ENCODE assay signal across 14 mouse cellular contexts in genomic region chr17:84111787-84112370, GRCm38 (mm10).
A peak's percentile ranks its signal among the peaks of the same experiment; 100 is the strongest.
DNase-seq lines count a peak whose midpoint lies in the region; ATAC-seq lines count a peak whose summit lies in the region.
"Had no signal": no experiment of that assay in that cellular context is flagged by ENCODE, and none has a peak within 500 bp of the region (broad histone marks: within the 10 kb centered on the region; RNA-seq: fewer than 3 reads in every experiment).

No protein-coding gene starts in this region.

- H3K27ac ChIP-seq in hindbrain, embryonic 10.5 days, result peak overlapping the region; percentile 80
- H3K27ac ChIP-seq in hindbrain, embryonic 11.5 days (ENCODE audit: low read depth, low read length), result no peak overlapping the region
- peak overlapping the region; percentile 70 for H3K27ac ChIP-seq in midbrain, embryonic 10.5 days (replicated peaks)
- no peak overlapping the region for H3K27ac ChIP-seq in midbrain, embryonic 11.5 days (ENCODE audit: low read depth, low read length)
- peak overlapping the region; percentile 75 for H3K27ac ChIP-seq in limb, embryonic 12.5 days

- no peak overlapping the region for H3K4me2 ChIP-seq in hindbrain, embryonic 11.5 days (replicated peaks; ENCODE audit: low read depth, low read length)
- no peak overlapping the region for H3K4me2 ChIP-seq in midbrain, embryonic 11.5 days
- no peak overlapping the region for H3K4me2 ChIP-seq in limb, embryonic 12.5 days

- peaks cover 31% of the 10 kb centered on the region for H3K4me1 ChIP-seq in hindbrain, embryonic 10.5 days (replicated peaks)
- no peaks in the 10 kb centered on the region; the same call in 1 of the 2 replicates for H3K4me1 ChIP-seq in hindbrain, embryonic 11.5 days (replicated peaks; ENCODE audit: control insufficient read depth, insufficient read depth, low read length)
- H3K4me1 ChIP-seq in midbrain, embryonic 10.5 days, result peaks cover 27% of the 10 kb centered on the region
- no peaks in the 10 kb centered on the region; the same call in 1 of the 2 replicates for H3K4me1 ChIP-seq in midbrain, embryonic 11.5 days (ENCODE audit: control insufficient read depth, insufficient read depth, low read length)
- H3K4me1 ChIP-seq in limb, embryonic 12.5 days (replicated peaks), result peaks cover 24% of the 10 kb centered on the region

- no peaks in the 10 kb centered on the region for H3K36me3 ChIP-seq in hindbrain, embryonic 10.5 days
- H3K36me3 ChIP-seq in hindbrain, embryonic 11.5 days (ENCODE audit: control insufficient read depth, insufficient read depth, low read length), result no peaks in the 10 kb centered on the region
- no peaks in the 10 kb centered on the region for H3K36me3 ChIP-seq in midbrain, embryonic 10.5 days
- H3K36me3 ChIP-seq in midbrain, embryonic 11.5 days (ENCODE audit: control insufficient read depth, insufficient read depth, low read length), result no peaks in the 10 kb centered on the region
- no peaks in the 10 kb centered on the region for H3K36me3 ChIP-seq in limb, embryonic 12.5 days

- H3K4me3 ChIP-seq in hindbrain, embryonic 10.5 days, result no peak overlapping the region
- no peak overlapping the region for H3K4me3 ChIP-seq in hindbrain, embryonic 11.5 days (ENCODE audit: low read depth, low read length)
- no peak overlapping the region for H3K4me3 ChIP-seq in midbrain, embryonic 10.5 days
- no peak overlapping the region for H3K4me3 ChIP-seq in midbrain, embryonic 11.5 days (ENCODE audit: low read depth, low read length)
- no peak overlapping the region for H3K4me3 ChIP-seq in limb, embryonic 12.5 days (replicated peaks)

- no peak for ATAC-seq in hindbrain, embryonic 11.5 days (ENCODE audit: low FRiP score)
- no peak for ATAC-seq in midbrain, embryonic 11.5 days (ENCODE audit: low FRiP score)
- ATAC-seq in limb, embryonic 12.5 days (ENCODE audit: insufficient number of reproducible peaks, insufficient read depth, low FRiP score, low TSS enrichment, low read depth), result no peak
- no peak for ATAC-seq in monocyte, adult 5-6 weeks (replicated peaks; ENCODE audit: insufficient number of reproducible peaks, low FRiP score, low TSS enrichment, poor library complexity, severe bottlenecking)
- ATAC-seq: activated CD4-positive, CD25-positive, alpha-beta regulatory T cell, adult 4 months; inflammation-experienced regulatory T-cells, adult 6 months had no signal

- WGBS in hindbrain, embryonic 10.5 days, result 78% methylated on average over 10 of the region's 10 CpGs
- 78% methylated on average over 10 of the region's 10 CpGs for WGBS in hindbrain, embryonic 11.5 days
- 77% methylated on average over 10 of the region's 10 CpGs for WGBS in midbrain, embryonic 10.5 days
- 72% methylated on average over 10 of the region's 10 CpGs for WGBS in midbrain, embryonic 11.5 days
- 67% methylated on average over 10 of the region's 10 CpGs for WGBS in limb, embryonic 12.5 days

- H3K9ac ChIP-seq in hindbrain, embryonic 11.5 days (ENCODE audit: low read depth, low read length), result no peak overlapping the region
- no peak overlapping the region for H3K9ac ChIP-seq in midbrain, embryonic 11.5 days (ENCODE audit: low read length)
- H3K9ac ChIP-seq in limb, embryonic 12.5 days (replicated peaks), result 0 out of 2 replicates have a peak overlapping the region, but pooled peaks have one; percentile 23

- H3K27me3 ChIP-seq in hindbrain, embryonic 10.5 days (ENCODE audit: insufficient read depth, poor library complexity, severe bottlenecking), result no peaks in the 10 kb centered on the region
- no peaks in the 10 kb centered on the region for H3K27me3 ChIP-seq in hindbrain, embryonic 11.5 days (ENCODE audit: control insufficient read depth, insufficient read depth, low read length)
- peaks cover 5% of the 10 kb centered on the region; the same call in 1 of the 2 replicates for H3K27me3 ChIP-seq in midbrain, embryonic 10.5 days (ENCODE audit: low read depth, poor library complexity, severe bottlenecking)
- H3K27me3 ChIP-seq in midbrain, embryonic 11.5 days (ENCODE audit: control insufficient read depth, insufficient read depth, low read length), result no peaks in the 10 kb centered on the region
- no peaks in the 10 kb centered on the region for H3K27me3 ChIP-seq in limb, embryonic 12.5 days

- H3K9me3 ChIP-seq in hindbrain, embryonic 10.5 days, result no peaks in the 10 kb centered on the region
- no peaks in the 10 kb centered on the region for H3K9me3 ChIP-seq in hindbrain, embryonic 11.5 days (ENCODE audit: control insufficient read depth, low read length)
- no peaks in the 10 kb centered on the region for H3K9me3 ChIP-seq in midbrain, embryonic 10.5 days (replicated peaks)
- no peaks in the 10 kb centered on the region for H3K9me3 ChIP-seq in midbrain, embryonic 11.5 days (ENCODE audit: control insufficient read depth, low read length)
- no peaks in the 10 kb centered on the region for H3K9me3 ChIP-seq in limb, embryonic 12.5 days

- DNase-seq in hindbrain, embryonic 10.5 days (ENCODE audit: low spot score), result no peak
- no peak for DNase-seq in hindbrain, embryonic 11.5 days (ENCODE audit: low spot score)
- no peak for DNase-seq in midbrain, embryonic 10.5 days (ENCODE audit: low spot score)
- no peak for DNase-seq in midbrain, embryonic 11.5 days (ENCODE audit: low spot score, missing footprints)
- no peak for DNase-seq in embryo, embryonic 10 days (ENCODE audit: low spot score)
- no peak for DNase-seq in gastrocnemius, adult 18-20 months (ENCODE audit: low spot score)
- DNase-seq: cerebellum, adult 11 months; lung, adult 2 months; right cerebral cortex, adult 18-20 months; thymus, adult 18-20 months had no signal

Comparison
In these comparisons a context has a peak if more than half of its experiments do, and no peak if none do; other contexts are left out.
1. H3K27ac ChIP-seq: peak in hindbrain, embryonic 10.5 days (single experiment), midbrain, embryonic 10.5 days (single experiment) and limb, embryonic 12.5 days (single experiment); none in hindbrain, embryonic 11.5 days (single experiment) and midbrain, embryonic 11.5 days (single experiment).